Comparison of ENCODE assay signal across 9 mouse cellular contexts in genomic region chr4:148881001-148881669, GRCm38 (mm10).
DNase-seq lines count a peak whose midpoint lies in the region; ATAC-seq and TF ChIP-seq lines count a peak whose summit lies in the region.
"Had no signal": no experiment of that assay in that cellular context is flagged by ENCODE, and none has a peak within 500 bp of the region (broad histone marks: within the 10 kb centered on the region; RNA-seq: fewer than 3 reads in every experiment).

No protein-coding gene starts in this region.

- no peaks in the 10 kb centered on the region for H3K36me3 ChIP-seq in hindbrain, embryonic 10.5 days
- no peaks in the 10 kb centered on the region for H3K36me3 ChIP-seq in hindbrain, embryonic 12.5 days
- no peaks in the 10 kb centered on the region for H3K36me3 ChIP-seq in thymus, adult 2 months (ENCODE audit: control insufficient read depth, insufficient read depth, low read length)

- H3K4me1 ChIP-seq in hindbrain, embryonic 10.5 days (replicated peaks), result peaks cover 97% of the 10 kb centered on the region
- H3K4me1 ChIP-seq in hindbrain, embryonic 12.5 days, result peaks cover 71% of the 10 kb centered on the region
- peaks cover 7% of the 10 kb centered on the region for H3K4me1 ChIP-seq in cerebellum, adult 2 months (ENCODE audit: control insufficient read depth, insufficient read depth, low read length)
- H3K4me1 ChIP-seq in thymus, adult 2 months (replicated peaks; ENCODE audit: control insufficient read depth, insufficient read depth, low read length), result no peaks in the 10 kb centered on the region

- no peak for TF ChIP-seq CTCF in cerebellum, adult 2 months (IDR thresholded peaks at IDR 0.05; ENCODE audit: borderline replicate concordance, insufficient read depth, low read depth, low read length)
- no peak for TF ChIP-seq CTCF in thymus, adult 2 months (IDR thresholded peaks at IDR 0.05; ENCODE audit: borderline replicate concordance, control insufficient read depth, extremely low read depth, insufficient read depth, low read length, poor library complexity)

- ATAC-seq in hindbrain, embryonic 12.5 days (ENCODE audit: low FRiP score), result no peak
- ATAC-seq: forebrain, embryonic 13.5 days had no signal

- H3K9ac ChIP-seq in hindbrain, embryonic 12.5 days, result no peak overlapping the region
- H3K9ac ChIP-seq: forebrain, embryonic 13.5 days had no signal

- no peak overlapping the region for H3K4me2 ChIP-seq in hindbrain, embryonic 12.5 days (replicated peaks)
- H3K4me2 ChIP-seq: forebrain, embryonic 13.5 days had no signal

- H3K27ac ChIP-seq in hindbrain, embryonic 10.5 days, result peak overlapping the region; percentile 83
- H3K27ac ChIP-seq in hindbrain, embryonic 12.5 days, result no peak overlapping the region
- no peak overlapping the region for H3K27ac ChIP-seq in cerebellum, adult 2 months (ENCODE audit: insufficient read depth, low read length)
- H3K27ac ChIP-seq in thymus, adult 2 months (ENCODE audit: control insufficient read depth, insufficient read depth, low read length), result no peak overlapping the region
- H3K27ac ChIP-seq: forebrain, embryonic 13.5 days had no signal

- 0 out of 2 replicates have a peak overlapping the region, but pooled peaks have one; percentile 12 for H3K4me3 ChIP-seq in hindbrain, embryonic 10.5 days
- H3K4me3 ChIP-seq in hindbrain, embryonic 12.5 days, result no peak overlapping the region
- no peak overlapping the region for H3K4me3 ChIP-seq in cerebellum, adult 2 months (replicated peaks; ENCODE audit: insufficient read depth, low read depth, low read length)
- no peak overlapping the region for H3K4me3 ChIP-seq in thymus, adult 2 months (ENCODE audit: control insufficient read depth, insufficient read depth, low read length)
- H3K4me3 ChIP-seq: forebrain, embryonic 13.5 days had no signal

- H3K27me3 ChIP-seq in hindbrain, embryonic 10.5 days (ENCODE audit: insufficient read depth, poor library complexity, severe bottlenecking), result peaks cover 97% of the 10 kb centered on the region
- H3K27me3 ChIP-seq in hindbrain, embryonic 12.5 days, result peaks cover 84% of the 10 kb centered on the region
- H3K27me3 ChIP-seq in cerebellum, adult 2 months (ENCODE audit: control insufficient read depth, insufficient read depth, low read length), result peaks cover 2% of the 10 kb centered on the region; the same call in 1 of the 2 replicates
- H3K27me3 ChIP-seq in thymus, adult 2 months (ENCODE audit: control insufficient read depth, insufficient read depth, low read length), result no peaks in the 10 kb centered on the region

- peak; percentile 76 for DNase-seq in hindbrain, embryonic 10.5 days (ENCODE audit: low spot score)
- peak; percentile 67 for DNase-seq in cerebellum, adult 2 months
- peak; percentile 71 to 74 for DNase-seq in heart, adult 9 months (ENCODE audit: low spot score in 2 of 2)
- DNase-seq in lung, postnatal 36 days, result peak; percentile 38
- DNase-seq in right cerebral cortex, postnatal 4 days, result no peak
- no peak for DNase-seq in thymus, adult 2 months
- DNase-seq in frontal cortex, postnatal 10 days (ENCODE audit: low spot score in 2 of 2), result no peak

- no peak for TF ChIP-seq POLR2A in cerebellum, adult 2 months (IDR thresholded peaks at IDR 0.05; ENCODE audit: borderline replicate concordance, insufficient read depth, low read length)
- TF ChIP-seq POLR2A in thymus, adult 2 months (IDR thresholded peaks at IDR 0.05; ENCODE audit: control insufficient read depth, extremely low read depth, insufficient read depth, low read length, poor library complexity), result no peak

- H3K9me3 ChIP-seq in hindbrain, embryonic 10.5 days, result no peaks in the 10 kb centered on the region
- no peaks in the 10 kb centered on the region for H3K9me3 ChIP-seq in hindbrain, embryonic 12.5 days (replicated peaks)
- H3K9me3 ChIP-seq: forebrain, embryonic 13.5 days had no signal

- 12% methylated on average over 17 of the region's 17 CpGs for WGBS in hindbrain, embryonic 10.5 days
- WGBS in hindbrain, embryonic 12.5 days, result 12% methylated on average over 17 of the region's 17 CpGs
- WGBS in cerebellum, adult 2 months, result 13% methylated on average over 17 of the region's 17 CpGs
- WGBS in thymus, adult 2 months, result 84% methylated on average over 17 of the region's 17 CpGs

Comparison
In these comparisons a context has a peak if more than half of its experiments do, and no peak if none do; other contexts are left out.
1. DNase-seq: peak in hindbrain, embryonic 10.5 days (single experiment), cerebellum, adult 2 months (2 of 2), heart, adult 9 months (2 of 2) and lung, postnatal 36 days (single experiment); none in right cerebral cortex, postnatal 4 days (single experiment), thymus, adult 2 months (single experiment) and frontal cortex, postnatal 10 days (0 of 2).